Mouse (Mus musculus): Measurements from ENCODE around the gene Zfp367. TPM values are rescaled to one million over a fixed set of nuclear protein-coding genes. Genes with fewer than 3 reads are reported as not detected.

The Zfp367 gene
- polyA plus RNA-seq, 1 experiment from 2014 or later = 3.8 TPM

- no peaks in the 10 kb centered on the region for H3K27me3 ChIP-seq (ENCODE audit: control insufficient read depth, insufficient read depth, low read length)
- H3K36me3 ChIP-seq (ENCODE audit: control insufficient read depth, insufficient read depth, low read length) = no peaks in the 10 kb centered on the region
- no peaks in the 10 kb centered on the region for H3K9me3 ChIP-seq (ENCODE audit: control insufficient read depth, low read length)
- WGBS = 7% methylated on average over 5 of the region's 5 CpGs
- peaks cover 3% of the 10 kb centered on the region; the same call in 1 of the 2 replicates for H3K4me1 ChIP-seq (ENCODE audit: control insufficient read depth, insufficient read depth, low read length)
- H3K4me2 ChIP-seq (ENCODE audit: low read depth, low read length) = no peak overlapping the region
- H3K9ac ChIP-seq (replicated peaks; ENCODE audit: low read depth, low read length) = no peak overlapping the region
- H3K4me3 ChIP-seq (ENCODE audit: low read depth, low read length) = no peak overlapping the region
- peak; percentile 47; the same call in 1 of the 2 replicates for ATAC-seq (ENCODE audit: low read depth)
- no peak overlapping the region for H3K27ac ChIP-seq (ENCODE audit: low read depth, low read length)
These were observed 44.6 kb downstream of the Zfp367 start for GRCm38 (mm10) chr13:64108381-64108850.

- H3K36me3 ChIP-seq (ENCODE audit: control insufficient read depth, insufficient read depth, low read length) = no peaks in the 10 kb centered on the region
- ATAC-seq (ENCODE audit: low read depth) = peak; percentile 56; the same call in 1 of the 2 replicates
- peaks cover 3% of the 10 kb centered on the region; the same call in 1 of the 2 replicates for H3K4me1 ChIP-seq (ENCODE audit: control insufficient read depth, insufficient read depth, low read length)
- no peaks in the 10 kb centered on the region for H3K27me3 ChIP-seq (ENCODE audit: control insufficient read depth, insufficient read depth, low read length)
- H3K9me3 ChIP-seq (ENCODE audit: control insufficient read depth, low read length) = no peaks in the 10 kb centered on the region
- H3K4me2 ChIP-seq (ENCODE audit: low read depth, low read length) = peak overlapping the region; percentile 14; the same call in 1 of the 2 replicates
- no peak overlapping the region for H3K27ac ChIP-seq (ENCODE audit: low read depth, low read length)
- no peak overlapping the region for H3K4me3 ChIP-seq (ENCODE audit: low read depth, low read length)
- WGBS = 3% methylated on average over 8 of the region's 8 CpGs
- no peak overlapping the region for H3K9ac ChIP-seq (replicated peaks; ENCODE audit: low read depth, low read length)
These were observed 45.5 kb downstream of the Zfp367 start for GRCm38 (mm10) chr13:64107535-64107934.

- Histone ChIP-seq H3K4me2 (ENCODE audit: low read depth, low read length) (no peak overlapping the region), H3K27ac (ENCODE audit: low read depth, low read length) (no peak overlapping the region), H3K36me3 (ENCODE audit: control insufficient read depth, insufficient read depth, low read length) (no peaks in the 10 kb centered on the region), H3K4me1 (ENCODE audit: control insufficient read depth, insufficient read depth, low read length) (peaks cover 3% of the 10 kb centered on the region; the same call in 1 of the 2 replicates), H3K4me3 (ENCODE audit: low read depth, low read length) (no peak overlapping the region), H3K9ac (replicated peaks; ENCODE audit: low read depth, low read length) (no peak overlapping the region), H3K27me3 (ENCODE audit: control insufficient read depth, insufficient read depth, low read length) (no peaks in the 10 kb centered on the region), H3K9me3 (ENCODE audit: control insufficient read depth, low read length) (no peaks in the 10 kb centered on the region)
- WGBS = 32% methylated on average over 3 of the region's 3 CpGs
- ATAC-seq (ENCODE audit: low read depth) = no peak
These were observed 45.9 kb downstream of the Zfp367 start for GRCm38 (mm10) chr13:64107105-64107504.

- Histone ChIP-seq H3K4me3 (ENCODE audit: low read depth, low read length) (no peak overlapping the region), H3K27me3 (ENCODE audit: control insufficient read depth, insufficient read depth, low read length) (no peaks in the 10 kb centered on the region), H3K9me3 (ENCODE audit: control insufficient read depth, low read length) (no peaks in the 10 kb centered on the region), H3K36me3 (ENCODE audit: control insufficient read depth, insufficient read depth, low read length) (no peaks in the 10 kb centered on the region), H3K4me2 (ENCODE audit: low read depth, low read length) (no peak overlapping the region), H3K9ac (replicated peaks; ENCODE audit: low read depth, low read length) (no peak overlapping the region), H3K27ac (ENCODE audit: low read depth, low read length) (no peak overlapping the region), H3K4me1 (ENCODE audit: control insufficient read depth, insufficient read depth, low read length) (peaks cover 3% of the 10 kb centered on the region; the same call in 1 of the 2 replicates)
- ATAC-seq (ENCODE audit: low read depth) = no peak
- WGBS = 89% methylated on average over 3 of the region's 3 CpGs
These were observed 47.3 kb downstream of the Zfp367 start for GRCm38 (mm10) chr13:64105690-64106089.

GRCm38 (mm10) chr13:64100186-64100585 is 52.8 kb downstream of the Zfp367 start:
- H3K27ac ChIP-seq (ENCODE audit: low read depth, low read length) = no peak overlapping the region
- H3K4me3 ChIP-seq (ENCODE audit: low read depth, low read length) = no peak overlapping the region
- no peaks in the 10 kb centered on the region for H3K27me3 ChIP-seq (ENCODE audit: control insufficient read depth, insufficient read depth, low read length)
- no peak overlapping the region for H3K9ac ChIP-seq (replicated peaks; ENCODE audit: low read depth, low read length)
- H3K9me3 ChIP-seq (ENCODE audit: control insufficient read depth, low read length) = no peaks in the 10 kb centered on the region
- H3K4me1 ChIP-seq (ENCODE audit: control insufficient read depth, insufficient read depth, low read length) = no peaks in the 10 kb centered on the region
- H3K36me3 ChIP-seq (ENCODE audit: control insufficient read depth, insufficient read depth, low read length) = no peaks in the 10 kb centered on the region
- no peak overlapping the region for H3K4me2 ChIP-seq (ENCODE audit: low read depth, low read length)
- peak; percentile 41; the same call in 1 of the 2 replicates for ATAC-seq (ENCODE audit: low read depth)
- 71% methylated on average over 3 of the region's 3 CpGs for WGBS

- Histone ChIP-seq H3K9me3 (ENCODE audit: control insufficient read depth, low read length) (no peaks in the 10 kb centered on the region), H3K4me3 (ENCODE audit: low read depth, low read length) (no peak overlapping the region), H3K27me3 (ENCODE audit: control insufficient read depth, insufficient read depth, low read length) (no peaks in the 10 kb centered on the region), H3K4me1 (ENCODE audit: control insufficient read depth, insufficient read depth, low read length) (no peaks in the 10 kb centered on the region), H3K9ac (replicated peaks; ENCODE audit: low read depth, low read length) (no peak overlapping the region), H3K27ac (ENCODE audit: low read depth, low read length) (no peak overlapping the region), H3K36me3 (ENCODE audit: control insufficient read depth, insufficient read depth, low read length) (no peaks in the 10 kb centered on the region), H3K4me2 (ENCODE audit: low read depth, low read length) (no peak overlapping the region)
- ATAC-seq (ENCODE audit: low read depth) = no peak
- 76% methylated on average over 9 of the region's 9 CpGs for WGBS
These were observed 54.0 kb downstream of the Zfp367 start for GRCm38 (mm10) chr13:64098992-64099391.

GRCm38 (mm10) chr13:64093341-64093740 is 59.7 kb downstream of the Zfp367 start:
- Histone ChIP-seq H3K4me3 (ENCODE audit: low read depth, low read length) (no peak overlapping the region), H3K4me2 (ENCODE audit: low read depth, low read length) (no peak overlapping the region), H3K9ac (replicated peaks; ENCODE audit: low read depth, low read length) (no peak overlapping the region), H3K27me3 (ENCODE audit: control insufficient read depth, insufficient read depth, low read length) (no peaks in the 10 kb centered on the region), H3K4me1 (ENCODE audit: control insufficient read depth, insufficient read depth, low read length) (no peaks in the 10 kb centered on the region), H3K9me3 (ENCODE audit: control insufficient read depth, low read length) (no peaks in the 10 kb centered on the region), H3K36me3 (ENCODE audit: control insufficient read depth, insufficient read depth, low read length) (no peaks in the 10 kb centered on the region), H3K27ac (ENCODE audit: low read depth, low read length) (no peak overlapping the region)
- WGBS = 3% methylated on average over 1 of the region's 1 CpGs
- no peak for ATAC-seq (ENCODE audit: low read depth)

- Histone ChIP-seq H3K4me1 (ENCODE audit: control insufficient read depth, insufficient read depth, low read length) (no peaks in the 10 kb centered on the region), H3K27me3 (ENCODE audit: control insufficient read depth, insufficient read depth, low read length) (no peaks in the 10 kb centered on the region), H3K4me3 (ENCODE audit: low read depth, low read length) (no peak overlapping the region), H3K9me3 (ENCODE audit: control insufficient read depth, low read length) (no peaks in the 10 kb centered on the region), H3K36me3 (ENCODE audit: control insufficient read depth, insufficient read depth, low read length) (no peaks in the 10 kb centered on the region), H3K4me2 (ENCODE audit: low read depth, low read length) (no peak overlapping the region), H3K27ac (ENCODE audit: low read depth, low read length) (no peak overlapping the region), H3K9ac (replicated peaks; ENCODE audit: low read depth, low read length) (no peak overlapping the region)
- WGBS = 82% methylated on average over 6 of the region's 6 CpGs
- ATAC-seq (ENCODE audit: low read depth) = no peak
These were observed 60.2 kb downstream of the Zfp367 start for GRCm38 (mm10) chr13:64092752-64093151.

- no peaks in the 10 kb centered on the region for H3K27me3 ChIP-seq (ENCODE audit: control insufficient read depth, insufficient read depth, low read length)
- ATAC-seq (ENCODE audit: low read depth) = no peak
- H3K9ac ChIP-seq (replicated peaks; ENCODE audit: low read depth, low read length) = no peak overlapping the region
- WGBS = 69% methylated on average over 3 of the region's 3 CpGs
- no peaks in the 10 kb centered on the region for H3K36me3 ChIP-seq (ENCODE audit: control insufficient read depth, insufficient read depth, low read length)
- H3K9me3 ChIP-seq (ENCODE audit: control insufficient read depth, low read length) = no peaks in the 10 kb centered on the region
- no peaks in the 10 kb centered on the region for H3K4me1 ChIP-seq (ENCODE audit: control insufficient read depth, insufficient read depth, low read length)
- no peak overlapping the region for H3K4me2 ChIP-seq (ENCODE audit: low read depth, low read length)
- H3K27ac ChIP-seq (ENCODE audit: low read depth, low read length) = no peak overlapping the region
- H3K4me3 ChIP-seq (ENCODE audit: low read depth, low read length) = no peak overlapping the region
These were observed 60.9 kb downstream of the Zfp367 start for GRCm38 (mm10) chr13:64092141-64092540.

All from neural tube, embryonic 14.5 days (tissue).